Mouse (Mus musculus) cerebellum, adult 18-20 months (tissue): ENCODE measurements around the gene Rbfox3.

Experiments used
- DNase-seq, 2 experiments: peaks; one replicate each; pipeline ENCODE4 v3.0.0; 2021

Rbfox3 gene

GRCm38 (mm10) chr11:118467441-118468035, 443.9 kb downstream of the Rbfox3 start:
- DNase-seq: no peak

- no peak for DNase-seq
Observed at GRCm38 (mm10) chr11:118460280-118460679, 451.1 kb downstream of the Rbfox3 start.

- DNase-seq: no peak
Observed at GRCm38 (mm10) chr11:118459536-118459935, 451.9 kb downstream of the Rbfox3 start.

GRCm38 (mm10) chr11:118459051-118459450, 452.3 kb downstream of the Rbfox3 start:
- no peak for DNase-seq

GRCm38 (mm10) chr11:118456937-118457336, 454.5 kb downstream of the Rbfox3 start:
- no peak for DNase-seq

GRCm38 (mm10) chr11:118455788-118456187, 455.6 kb downstream of the Rbfox3 start:
- DNase-seq: no peak

- DNase-seq: no peak
Observed at GRCm38 (mm10) chr11:118453886-118454671, 457.3 kb downstream of the Rbfox3 start.

- DNase-seq: no peak
Observed at GRCm38 (mm10) chr11:118452955-118453354, 458.4 kb downstream of the Rbfox3 start.

- DNase-seq: no peak
Observed at GRCm38 (mm10) chr11:118451211-118451610, 460.2 kb downstream of the Rbfox3 start.

GRCm38 (mm10) chr11:118448385-118448784, 463.0 kb downstream of the Rbfox3 start:
- no peak for DNase-seq

- no peak for DNase-seq
Observed at GRCm38 (mm10) chr11:118447346-118447745, 464.1 kb downstream of the Rbfox3 start.

GRCm38 (mm10) chr11:118445843-118446242, 465.6 kb downstream of the Rbfox3 start:
- peak; percentile 76 for DNase-seq

GRCm38 (mm10) chr11:118443201-118443970, 468.0 kb downstream of the Rbfox3 start:
- peak; percentile 61 to 74 for DNase-seq

GRCm38 (mm10) chr11:118442691-118443090, 468.7 kb downstream of the Rbfox3 start:
- DNase-seq: no peak
